Mouse (Mus musculus) hindbrain, embryonic 10.5 days (tissue): Measurements from ENCODE around the gene Gm1123. TPM values are rescaled to one million over a fixed set of nuclear protein-coding genes. Genes with fewer than 3 reads are reported as not detected.

ENCODE experiments used
- DNase-seq: peaks from one replicate; pipeline ENCODE4 v3.0.0-alpha.2; 2017; ENCODE audit warnings: low spot score
- H3K27ac ChIP-seq: fragments of 300-500 bp; sonication (generic); 2 replicates; pipeline ENCODE4 v1.5.1; 2016; ENCODE audit warnings: mild to moderate bottlenecking, moderate library complexity
- H3K27me3 ChIP-seq: fragments of 300-500 bp; sonication (generic); 2 replicates; pipeline ENCODE4 v1.6.1; 2016; ENCODE audit warnings: mild to moderate bottlenecking; ENCODE audit not compliant: poor library complexity, insufficient read depth, severe bottlenecking
- H3K36me3 ChIP-seq: fragments of 300-500 bp; sonication (generic); 2 replicates; pipeline ENCODE4 v1.6.1; 2016; ENCODE audit warnings: mild to moderate bottlenecking, moderate library complexity
- H3K4me1 ChIP-seq: fragments of 300-500 bp; sonication (generic); replicated peaks from 2 replicates; pipeline ENCODE4 v1.6.1; 2016; ENCODE audit warnings: mild to moderate bottlenecking
- H3K4me3 ChIP-seq: fragments of 300-500 bp; sonication (generic); 2 replicates; pipeline ENCODE4 v1.5.1; 2016; ENCODE audit warnings: mild to moderate bottlenecking, moderate library complexity
- H3K9me3 ChIP-seq: fragments of 300-500 bp; sonication (generic); 2 replicates; pipeline ENCODE4 v1.6.1; 2016; ENCODE audit warnings: mild to moderate bottlenecking, moderate library complexity
- WGBS: fragments of 180-500 bp; shearing (Covaris S2); methylation state at CpG from one replicate; pipeline ENCODE4 v1.1.7; 2016; 5-methylcytosine and 5-hydroxymethylcytosine counted together
- polyA plus RNA-seq: library from polyadenylated mRNA; unstranded; fragments of >200 nt; fragmentation: Nextera tagmentation; extraction: Ambion mirVana; gene quantifications from 2 replicates; pipeline ENCODE4 v1.2.1, GENCODE M21; 2016

Gene Gm1123
- polyA plus RNA-seq, 1 experiment from 2014 or later: not detected

- no peaks in the 10 kb centered on the region for H3K4me1 ChIP-seq
- no peak overlapping the region for H3K27ac ChIP-seq
- WGBS: 91% methylated on average over 4 of the region's 4 CpGs
- DNase-seq: no peak
- H3K4me3 ChIP-seq: no peak overlapping the region
- H3K27me3 ChIP-seq: no peaks in the 10 kb centered on the region
- peaks cover 38% of the 10 kb centered on the region for H3K36me3 ChIP-seq
- no peaks in the 10 kb centered on the region for H3K9me3 ChIP-seq
Measured at GRCm38 (mm10) chr9:98994103-98994502, 41.4 kb downstream of the Gm1123 start.

- Histone ChIP-seq H3K9me3 (no peaks in the 10 kb centered on the region), H3K4me3 (peak overlapping the region; percentile 82), H3K4me1 (peaks cover 24% of the 10 kb centered on the region), H3K36me3 (no peaks in the 10 kb centered on the region), H3K27ac (peak overlapping the region; percentile 90; the same call in 1 of the 2 replicates), H3K27me3 (peaks cover 22% of the 10 kb centered on the region)
- no peak for DNase-seq
- WGBS: 55% methylated on average over 9 of the region's 9 CpGs
Measured at GRCm38 (mm10) chr9:98987131-98987530, 48.4 kb downstream of the Gm1123 start.

GRCm38 (mm10) chr9:98986476-98987096 is 48.9 kb downstream of the Gm1123 start:
- no peaks in the 10 kb centered on the region for H3K36me3 ChIP-seq
- peak overlapping the region; percentile 82 for H3K4me3 ChIP-seq
- H3K27me3 ChIP-seq: peaks cover 24% of the 10 kb centered on the region
- no peaks in the 10 kb centered on the region for H3K9me3 ChIP-seq
- 1% methylated on average over 50 of the region's 50 CpGs for WGBS
- peaks cover 24% of the 10 kb centered on the region for H3K4me1 ChIP-seq
- H3K27ac ChIP-seq: peak overlapping the region; percentile 90
- DNase-seq: no peak

- peak; percentile 100 for DNase-seq
- no peaks in the 10 kb centered on the region for H3K36me3 ChIP-seq
- H3K27ac ChIP-seq: peak within 1 kb of the TSS; percentile 90
- H3K9me3 ChIP-seq: no peaks in the 10 kb centered on the region
- WGBS: 2% methylated on average over 45 of the region's 45 CpGs
- peaks cover 24% of the 10 kb centered on the region for H3K4me1 ChIP-seq
- peaks cover 24% of the 10 kb centered on the region for H3K27me3 ChIP-seq
- H3K4me3 ChIP-seq: peak within 1 kb of the TSS; percentile 82
Measured at GRCm38 (mm10) chr9:98985800-98986475, 49.6 kb downstream of the Gm1123 start, which contains the start of gene Faim. Gene Faim (plus strand): TSS chr9:98986373.

- Histone ChIP-seq H3K27ac (no peak overlapping the region), H3K4me3 (peak overlapping the region; percentile 49), H3K4me1 (peaks cover 19% of the 10 kb centered on the region), H3K27me3 (peaks cover 61% of the 10 kb centered on the region), H3K36me3 (no peaks in the 10 kb centered on the region), H3K9me3 (no peaks in the 10 kb centered on the region)
- WGBS: 6% methylated on average over 29 of the region's 29 CpGs
- peak; percentile 92 for DNase-seq
Measured at GRCm38 (mm10) chr9:98979431-98980416, 55.8 kb downstream of the Gm1123 start.

- 49% methylated on average over 5 of the region's 5 CpGs for WGBS
- Histone ChIP-seq H3K4me1 (peaks cover 26% of the 10 kb centered on the region), H3K4me3 (no peak overlapping the region), H3K27me3 (peaks cover 69% of the 10 kb centered on the region), H3K27ac (no peak overlapping the region), H3K36me3 (no peaks in the 10 kb centered on the region), H3K9me3 (no peaks in the 10 kb centered on the region)
- no peak for DNase-seq
Measured at GRCm38 (mm10) chr9:98976520-98976919, 59.0 kb downstream of the Gm1123 start.

GRCm38 (mm10) chr9:98976081-98976480 is 59.4 kb downstream of the Gm1123 start:
- 84% methylated on average over 1 of the region's 1 CpGs for WGBS
- Histone ChIP-seq H3K9me3 (peaks cover 3% of the 10 kb centered on the region), H3K4me3 (no peak overlapping the region), H3K27ac (no peak overlapping the region), H3K36me3 (no peaks in the 10 kb centered on the region), H3K4me1 (peaks cover 26% of the 10 kb centered on the region), H3K27me3 (peaks cover 73% of the 10 kb centered on the region)
- no peak for DNase-seq

GRCm38 (mm10) chr9:98974898-98975297 is 60.6 kb downstream of the Gm1123 start:
- no peak overlapping the region for H3K27ac ChIP-seq
- H3K4me1 ChIP-seq: peaks cover 23% of the 10 kb centered on the region
- no peaks in the 10 kb centered on the region for H3K36me3 ChIP-seq
- peaks cover 11% of the 10 kb centered on the region for H3K9me3 ChIP-seq
- WGBS: 33% methylated on average over 2 of the region's 2 CpGs
- no peak overlapping the region for H3K4me3 ChIP-seq
- DNase-seq: no peak
- peaks cover 85% of the 10 kb centered on the region for H3K27me3 ChIP-seq

- no peaks in the 10 kb centered on the region for H3K36me3 ChIP-seq
- H3K4me3 ChIP-seq: peak overlapping the region; percentile 54
- H3K27me3 ChIP-seq: peaks cover 89% of the 10 kb centered on the region
- peaks cover 11% of the 10 kb centered on the region for H3K9me3 ChIP-seq
- no peak overlapping the region for H3K27ac ChIP-seq
- WGBS: 2% methylated on average over 7 of the region's 7 CpGs
- DNase-seq: peak; percentile 30
- peaks cover 13% of the 10 kb centered on the region for H3K4me1 ChIP-seq
Measured at GRCm38 (mm10) chr9:98973561-98973960, 62.0 kb downstream of the Gm1123 start.

- H3K27ac ChIP-seq: no peak overlapping the region; the same call in 1 of the 2 replicates
Measured at GRCm38 (mm10) chr9:98973101-98973521, 62.4 kb downstream of the Gm1123 start.

GRCm38 (mm10) chr9:98965084-98965483 is 70.4 kb downstream of the Gm1123 start:
- peaks cover 98% of the 10 kb centered on the region for H3K27me3 ChIP-seq
- 1% methylated on average over 18 of the region's 18 CpGs for WGBS
- no peak overlapping the region for H3K4me3 ChIP-seq
- peak; percentile 71 for DNase-seq
- H3K9me3 ChIP-seq: no peaks in the 10 kb centered on the region
- H3K36me3 ChIP-seq: no peaks in the 10 kb centered on the region
- H3K27ac ChIP-seq: no peak overlapping the region
- H3K4me1 ChIP-seq: peaks cover 44% of the 10 kb centered on the region

More at GRCm38 (mm10) chr9:98973101-98973521, 62.4 kb downstream of the Gm1123 start:
- peaks cover 93% of the 10 kb centered on the region for H3K27me3 ChIP-seq
- WGBS: under 1% methylated on average over 40 of the region's 40 CpGs
- peaks cover 13% of the 10 kb centered on the region for H3K4me1 ChIP-seq
- H3K9me3 ChIP-seq: peaks cover 11% of the 10 kb centered on the region
- DNase-seq: peak; percentile 58
- H3K36me3 ChIP-seq: no peaks in the 10 kb centered on the region
- H3K4me3 ChIP-seq: peak overlapping the region; percentile 54

- no peaks in the 10 kb centered on the region for H3K36me3 ChIP-seq
- peaks cover 48% of the 10 kb centered on the region for H3K4me1 ChIP-seq
- 5% methylated on average over 18 of the region's 18 CpGs for WGBS
- DNase-seq: peak; percentile 34
- H3K27ac ChIP-seq: peak overlapping the region; percentile 70; the same call in 1 of the 2 replicates
- peaks cover 99% of the 10 kb centered on the region for H3K27me3 ChIP-seq
- no peak overlapping the region for H3K4me3 ChIP-seq
- no peaks in the 10 kb centered on the region for H3K9me3 ChIP-seq
Measured at GRCm38 (mm10) chr9:98963661-98964060, 71.9 kb downstream of the Gm1123 start.
